Mouse (Mus musculus) liver, postnatal 0 days (tissue): Measurements from ENCODE around the gene Stk39. TPM values are rescaled to one million over a fixed set of nuclear protein-coding genes. Genes with fewer than 3 reads are reported as not detected.
"Not testable (repeated sequence)": the region's sequence is repeated elsewhere in the genome, so short reads cannot be mapped to it uniquely, and the experiment has no call there.

Experiments
- ATAC-seq: fragments of 200-750 bp; cut with Nextera tagmentation; 2 replicates; pipeline ENCODE4 v1.8.0; 2017; ENCODE audit warnings: mild to moderate bottlenecking, moderate library complexity
- DNase-seq: peaks from one replicate; pipeline ENCODE4 v3.0.0-alpha.2; 2016
- H3K27ac ChIP-seq: fragments of 300-500 bp; sonication (generic); 2 replicates; pipeline ENCODE4 v1.5.1; 2014; ENCODE audit warnings: antibody characterized with exemption, moderate library complexity, mild to moderate bottlenecking, low read depth
- H3K27me3 ChIP-seq: fragments of 300-500 bp; sonication (generic); 2 replicates; pipeline ENCODE4 v1.6.1; 2014; ENCODE audit warnings: low read length, control low read depth, mixed read lengths; ENCODE audit not compliant: insufficient read depth
- H3K36me3 ChIP-seq: fragments of 300-500 bp; sonication (generic); replicated peaks from 2 replicates; pipeline ENCODE4 v1.6.1; 2014; ENCODE audit warnings: mild to moderate bottlenecking, control low read depth, low read length, moderate library complexity, mixed read lengths; ENCODE audit not compliant: insufficient read depth
- H3K4me1 ChIP-seq: fragments of 300-500 bp; sonication (generic); 2 replicates; pipeline ENCODE4 v1.6.1; 2014; ENCODE audit warnings: antibody characterized with exemption, mild to moderate bottlenecking, control low read depth; ENCODE audit not compliant: insufficient read depth
- H3K4me2 ChIP-seq: fragments of 300-500 bp; sonication (generic); 2 replicates; pipeline ENCODE4 v1.6.1; 2014; ENCODE audit warnings: low read depth, mild to moderate bottlenecking, low read length, moderate library complexity, mixed read lengths
- H3K4me3 ChIP-seq: fragments of 300-500 bp; sonication (generic); 2 replicates; pipeline ENCODE4 v1.5.1; 2014; ENCODE audit warnings: low read depth, low read length
- H3K9ac ChIP-seq: fragments of 300-500 bp; sonication (generic); replicated peaks from 2 replicates; pipeline ENCODE4 v1.6.1; 2014; ENCODE audit warnings: mild to moderate bottlenecking, moderate library complexity
- H3K9me3 ChIP-seq: fragments of 300-500 bp; sonication (generic); 2 replicates; pipeline ENCODE4 v1.6.1; 2016; ENCODE audit warnings: mild to moderate bottlenecking, control low read depth, low read length, mixed read lengths
- CTCF ChIP-seq: sonication (generic); IDR thresholded peaks from 2 replicates; pipeline ENCODE4 v1.5.1; 2016; ENCODE audit warnings: antibody characterized with exemption, low read depth
- EP300 ChIP-seq: IDR thresholded peaks from 2 replicates; pipeline ENCODE4 v1.6.1; 2016; ENCODE audit warnings: antibody characterized with exemption, low read depth, mild to moderate bottlenecking
- WGBS: fragments of 180-500 bp; shearing (Covaris S2); extraction: QIAGEN DNeasy Blood & Tissue Kit; methylation state at CpG from one replicate; pipeline ENCODE4 v1.1.7; 2014; ENCODE audit not compliant: insufficient replicate concordance; 5-methylcytosine and 5-hydroxymethylcytosine counted together
- polyA plus RNA-seq: library from polyadenylated mRNA; unstranded; fragments of >200 nt; fragmentation: Nextera tagmentation; extraction: Ambion mirVana; gene quantifications from 2 replicates; pipeline ENCODE4 v1.2.1, GENCODE M21; 2015

The Stk39 gene
- polyA plus RNA-seq, 1 experiment from 2014 or later = 1.7 TPM

GRCm38 (mm10) chr2:68243879-68244553 lies 228.1 kb downstream of the Stk39 start:
- no peak overlapping the region for H3K4me3 ChIP-seq
- no peak overlapping the region for H3K9ac ChIP-seq
- ATAC-seq (no peak), DNase-seq (no peak)
- no peaks in the 10 kb centered on the region for H3K4me1 ChIP-seq
- WGBS = 75% methylated on average over 12 of the region's 12 CpGs
- H3K27ac ChIP-seq = no peak overlapping the region
- no peaks in the 10 kb centered on the region for H3K27me3 ChIP-seq
- TF ChIP-seq EP300 (no peak), CTCF (no peak)
- H3K9me3 ChIP-seq = no peaks in the 10 kb centered on the region
- H3K4me2 ChIP-seq = no peak overlapping the region
- no peaks in the 10 kb centered on the region for H3K36me3 ChIP-seq

GRCm38 (mm10) chr2:68243273-68243672 lies 228.8 kb downstream of the Stk39 start:
- TF ChIP-seq EP300 = no peak
- TF ChIP-seq CTCF = no peak
- Histone ChIP-seq H3K4me3 (no peak overlapping the region), H3K27ac (no peak overlapping the region), H3K9ac (no peak overlapping the region), H3K27me3 (no peaks in the 10 kb centered on the region), H3K4me1 (no peaks in the 10 kb centered on the region), H3K36me3 (no peaks in the 10 kb centered on the region), H3K9me3 (no peaks in the 10 kb centered on the region), H3K4me2 (no peak overlapping the region)
- WGBS = 76% methylated on average over 3 of the region's 3 CpGs
- ATAC-seq (no peak), DNase-seq (no peak)

GRCm38 (mm10) chr2:68242069-68242468 lies 230.0 kb downstream of the Stk39 start:
- no peak for DNase-seq
- Histone ChIP-seq H3K4me3 (no peak overlapping the region), H3K9me3 (no peaks in the 10 kb centered on the region), H3K4me2 (no peak overlapping the region), H3K9ac (no peak overlapping the region), H3K27me3 (no peaks in the 10 kb centered on the region), H3K4me1 (no peaks in the 10 kb centered on the region), H3K27ac (no peak overlapping the region), H3K36me3 (no peaks in the 10 kb centered on the region)
- TF ChIP-seq EP300 = no peak
- TF ChIP-seq CTCF = no peak
- 35% methylated on average over 3 of the region's 3 CpGs for WGBS
- no peak; the same call in 1 of the 2 replicates for ATAC-seq

GRCm38 (mm10) chr2:68241640-68242039 lies 230.4 kb downstream of the Stk39 start:
- no peak overlapping the region for H3K4me2 ChIP-seq
- no peaks in the 10 kb centered on the region for H3K27me3 ChIP-seq
- TF ChIP-seq CTCF (no peak), EP300 (no peak)
- 67% methylated on average over 1 of the region's 1 CpGs for WGBS
- no peaks in the 10 kb centered on the region for H3K4me1 ChIP-seq
- H3K9me3 ChIP-seq = no peaks in the 10 kb centered on the region
- ATAC-seq (no peak), DNase-seq (no peak)
- no peak overlapping the region for H3K4me3 ChIP-seq
- H3K27ac ChIP-seq = no peak overlapping the region
- H3K36me3 ChIP-seq = no peaks in the 10 kb centered on the region
- no peak overlapping the region for H3K9ac ChIP-seq

- not testable (repeated sequence) for H3K4me3 ChIP-seq, H3K9ac ChIP-seq, H3K4me1 ChIP-seq, H3K27me3 ChIP-seq, H3K36me3 ChIP-seq, H3K9me3 ChIP-seq, H3K27ac ChIP-seq, ATAC-seq, H3K4me2 ChIP-seq, DNase-seq
- 40% methylated on average over 4 of the region's 4 CpGs for WGBS
These were observed 232.7 kb downstream of the Stk39 start for GRCm38 (mm10) chr2:68239415-68239814.

- Histone ChIP-seq H3K9me3 (no peaks in the 10 kb centered on the region), H3K27ac (no peak overlapping the region), H3K4me2 (no peak overlapping the region), H3K4me1 (no peaks in the 10 kb centered on the region), H3K36me3 (no peaks in the 10 kb centered on the region), H3K9ac (no peak overlapping the region), H3K4me3 (no peak overlapping the region), H3K27me3 (no peaks in the 10 kb centered on the region)
- 73% methylated on average over 5 of the region's 5 CpGs for WGBS
- ATAC-seq (no peak), DNase-seq (no peak)
- TF ChIP-seq EP300 (no peak), CTCF (no peak)
These were observed 239.1 kb downstream of the Stk39 start for GRCm38 (mm10) chr2:68232929-68233328.

- no peaks in the 10 kb centered on the region for H3K4me1 ChIP-seq
- H3K27me3 ChIP-seq = no peaks in the 10 kb centered on the region
- no peaks in the 10 kb centered on the region for H3K36me3 ChIP-seq
- no peaks in the 10 kb centered on the region for H3K9me3 ChIP-seq
- H3K9ac ChIP-seq = no peak overlapping the region
- no peak for TF ChIP-seq CTCF
- TF ChIP-seq EP300 = no peak
- DNase-seq (no peak), ATAC-seq (no peak)
- 67% methylated on average over 2 of the region's 2 CpGs for WGBS
- no peak overlapping the region for H3K4me2 ChIP-seq
- no peak overlapping the region for H3K27ac ChIP-seq
- H3K4me3 ChIP-seq = no peak overlapping the region
These were observed 242.2 kb downstream of the Stk39 start for GRCm38 (mm10) chr2:68229872-68230271.
